Mouse (Mus musculus) liver, embryonic 15.5 days (tissue): Measurements from ENCODE around the gene Tmem106c. TPM values are rescaled to one million over a fixed set of nuclear protein-coding genes. Genes with fewer than 3 reads are reported as not detected.

Experiments used
- ATAC-seq: fragments of 200-750 bp; cut with Nextera tagmentation; 2 replicates; pipeline ENCODE4 v1.8.0; 2017; ENCODE audit warnings: moderate number of reproducible peaks, mild to moderate bottlenecking, moderate library complexity; ENCODE audit not compliant: insufficient read depth
- H3K27ac ChIP-seq: fragments of 300-500 bp; sonication (generic); replicated peaks from 2 replicates; pipeline ENCODE4 v1.5.1; 2015; ENCODE audit warnings: mild to moderate bottlenecking, inconsistent platforms
- H3K27me3 ChIP-seq: fragments of 300-500 bp; sonication (generic); 2 replicates; pipeline ENCODE4 v1.6.1; 2015; ENCODE audit warnings: mild to moderate bottlenecking, inconsistent platforms
- H3K36me3 ChIP-seq: fragments of 300-500 bp; sonication (generic); replicated peaks from 2 replicates; pipeline ENCODE4 v1.6.1; 2015; ENCODE audit warnings: moderate library complexity, mild to moderate bottlenecking, inconsistent platforms
- H3K4me1 ChIP-seq: fragments of 300-500 bp; sonication (generic); replicated peaks from 2 replicates; pipeline ENCODE4 v1.6.1; 2015; ENCODE audit warnings: inconsistent platforms
- H3K4me2 ChIP-seq: fragments of 300-500 bp; sonication (generic); 2 replicates; pipeline ENCODE4 v1.6.1; 2015; ENCODE audit warnings: moderate library complexity, mild to moderate bottlenecking, inconsistent platforms
- H3K4me3 ChIP-seq: fragments of 300-500 bp; sonication (generic); replicated peaks from 2 replicates; pipeline ENCODE4 v1.5.1; 2015; ENCODE audit warnings: mild to moderate bottlenecking, inconsistent platforms
- H3K9ac ChIP-seq: fragments of 300-500 bp; sonication (generic); 2 replicates; pipeline ENCODE4 v1.6.1; 2015; ENCODE audit warnings: moderate library complexity, mild to moderate bottlenecking, inconsistent platforms
- H3K9me3 ChIP-seq: fragments of 300-500 bp; sonication (generic); replicated peaks from 2 replicates; pipeline ENCODE4 v1.6.1; 2016; ENCODE audit warnings: inconsistent platforms
- WGBS: fragments of 180-500 bp; shearing (Covaris S2); methylation state at CpG from one replicate; pipeline ENCODE4 v1.1.7; 2015; ENCODE audit warnings: mixed read lengths; ENCODE audit not compliant: insufficient replicate concordance; 5-methylcytosine and 5-hydroxymethylcytosine counted together
- polyA plus RNA-seq: library from polyadenylated mRNA; unstranded; fragments of >200 nt; fragmentation: Nextera tagmentation; extraction: Ambion mirVana; gene quantifications from 2 replicates; pipeline ENCODE4 v1.2.1, GENCODE M21; 2015

Gene Tmem106c
- polyA plus RNA-seq, 1 experiment from 2014 or later = 14.2 TPM

- Histone ChIP-seq H3K27me3 (no peaks in the 10 kb centered on the region), H3K4me1 (no peaks in the 10 kb centered on the region), H3K4me2 (no peak overlapping the region), H3K36me3 (no peaks in the 10 kb centered on the region), H3K9me3 (no peaks in the 10 kb centered on the region), H3K4me3 (no peak overlapping the region), H3K27ac (no peak overlapping the region), H3K9ac (no peak overlapping the region)
- no peak for ATAC-seq
- 68% methylated on average over 6 of the region's 6 CpGs for WGBS
Observed at GRCm38 (mm10) chr15:97981560-97981959, 17.6 kb downstream of the Tmem106c start.

GRCm38 (mm10) chr15:97989544-97989943 lies 25.5 kb downstream of the Tmem106c start:
- peaks cover 27% of the 10 kb centered on the region for H3K27me3 ChIP-seq
- no peak overlapping the region for H3K4me2 ChIP-seq
- no peak for ATAC-seq
- H3K27ac ChIP-seq = no peak overlapping the region
- peaks cover 9% of the 10 kb centered on the region; the same call in 1 of the 2 replicates for H3K4me1 ChIP-seq
- H3K36me3 ChIP-seq = no peaks in the 10 kb centered on the region
- H3K9ac ChIP-seq = no peak overlapping the region
- no peak overlapping the region for H3K4me3 ChIP-seq
- no peaks in the 10 kb centered on the region for H3K9me3 ChIP-seq
- whole genome bisulfite sequencing = 67% methylated on average over 1 of the region's 1 CpGs

- peaks cover 29% of the 10 kb centered on the region for H3K27me3 ChIP-seq
- peaks cover 9% of the 10 kb centered on the region; the same call in 1 of the 2 replicates for H3K4me1 ChIP-seq
- no peaks in the 10 kb centered on the region for H3K36me3 ChIP-seq
- no peak overlapping the region for H3K27ac ChIP-seq
- H3K9me3 ChIP-seq = no peaks in the 10 kb centered on the region
- no peak overlapping the region for H3K9ac ChIP-seq
- no peak overlapping the region for H3K4me2 ChIP-seq
- no peak for ATAC-seq
- 14% methylated on average over 6 of the region's 6 CpGs for WGBS
- no peak overlapping the region for H3K4me3 ChIP-seq
Observed at GRCm38 (mm10) chr15:97990124-97990523, 26.1 kb downstream of the Tmem106c start.

- ATAC-seq = no peak
- Histone ChIP-seq H3K4me2 (no peak overlapping the region), H3K27ac (no peak overlapping the region), H3K36me3 (no peaks in the 10 kb centered on the region), H3K9me3 (no peaks in the 10 kb centered on the region), H3K9ac (no peak overlapping the region), H3K4me1 (peaks cover 9% of the 10 kb centered on the region; the same call in 1 of the 2 replicates), H3K27me3 (peaks cover 29% of the 10 kb centered on the region), H3K4me3 (no peak overlapping the region)
- WGBS = 30% methylated on average over 4 of the region's 4 CpGs
Observed at GRCm38 (mm10) chr15:97990721-97991120, 26.7 kb downstream of the Tmem106c start.

- no peak overlapping the region for H3K4me2 ChIP-seq
- H3K4me1 ChIP-seq = peaks cover 9% of the 10 kb centered on the region; the same call in 1 of the 2 replicates
- ATAC-seq = no peak
- no peaks in the 10 kb centered on the region for H3K9me3 ChIP-seq
- H3K27me3 ChIP-seq = peaks cover 35% of the 10 kb centered on the region
- H3K36me3 ChIP-seq = no peaks in the 10 kb centered on the region
- H3K9ac ChIP-seq = no peak overlapping the region
- 34% methylated on average over 12 of the region's 12 CpGs for WGBS
- H3K4me3 ChIP-seq = no peak overlapping the region
- no peak overlapping the region for H3K27ac ChIP-seq
Observed at GRCm38 (mm10) chr15:97991285-97991895, 27.4 kb downstream of the Tmem106c start.

GRCm38 (mm10) chr15:97992027-97992711 lies 28.2 kb downstream of the Tmem106c start:
- peak overlapping the region; percentile 34; the same call in 1 of the 2 replicates for H3K4me2 ChIP-seq
- H3K9me3 ChIP-seq = no peaks in the 10 kb centered on the region
- no peak overlapping the region for H3K9ac ChIP-seq
- H3K27ac ChIP-seq = no peak overlapping the region
- H3K4me1 ChIP-seq = peaks cover 9% of the 10 kb centered on the region; the same call in 1 of the 2 replicates
- H3K36me3 ChIP-seq = no peaks in the 10 kb centered on the region
- H3K27me3 ChIP-seq = peaks cover 43% of the 10 kb centered on the region
- no peak overlapping the region for H3K4me3 ChIP-seq
- ATAC-seq = no peak
- 56% methylated on average over 13 of the region's 13 CpGs for WGBS

GRCm38 (mm10) chr15:97992712-97993286 lies 28.8 kb downstream of the Tmem106c start:
- H3K4me3 ChIP-seq = no peak overlapping the region; the same call in 1 of the 2 replicates
- H3K36me3 ChIP-seq = no peaks in the 10 kb centered on the region
- ATAC-seq = peak; percentile 82
- no peak overlapping the region for H3K9ac ChIP-seq
- no peak overlapping the region for H3K27ac ChIP-seq
- peak overlapping the region; percentile 34 for H3K4me2 ChIP-seq
- peaks cover 9% of the 10 kb centered on the region; the same call in 1 of the 2 replicates for H3K4me1 ChIP-seq
- H3K27me3 ChIP-seq = peaks cover 49% of the 10 kb centered on the region
- no peaks in the 10 kb centered on the region for H3K9me3 ChIP-seq
- WGBS = 11% methylated on average over 18 of the region's 18 CpGs

- Histone ChIP-seq H3K9ac (no peak overlapping the region), H3K27ac (no peak overlapping the region), H3K27me3 (peaks cover 72% of the 10 kb centered on the region), H3K36me3 (no peaks in the 10 kb centered on the region), H3K4me3 (no peak overlapping the region), H3K4me2 (no peak overlapping the region), H3K4me1 (peaks cover 16% of the 10 kb centered on the region; the same call in 1 of the 2 replicates), H3K9me3 (no peaks in the 10 kb centered on the region)
- WGBS = 68% methylated on average over 13 of the region's 13 CpGs
- ATAC-seq = no peak
Observed at GRCm38 (mm10) chr15:97996716-97997256, 32.8 kb downstream of the Tmem106c start.

GRCm38 (mm10) chr15:97999546-97999945 lies 35.5 kb downstream of the Tmem106c start:
- WGBS = 5% methylated on average over 13 of the region's 13 CpGs
- Histone ChIP-seq H3K4me2 (no peak overlapping the region), H3K4me3 (no peak overlapping the region), H3K9me3 (no peaks in the 10 kb centered on the region), H3K4me1 (peaks cover 11% of the 10 kb centered on the region; the same call in 1 of the 2 replicates), H3K27me3 (peaks cover 89% of the 10 kb centered on the region), H3K27ac (no peak overlapping the region), H3K9ac (no peak overlapping the region), H3K36me3 (no peaks in the 10 kb centered on the region)
- ATAC-seq = no peak

GRCm38 (mm10) chr15:97999991-98000390 lies 36.0 kb downstream of the Tmem106c start:
- H3K27me3 ChIP-seq = peaks cover 92% of the 10 kb centered on the region
- H3K4me1 ChIP-seq = peaks cover 14% of the 10 kb centered on the region; the same call in 1 of the 2 replicates
- H3K9me3 ChIP-seq = no peaks in the 10 kb centered on the region
- WGBS = 3% methylated on average over 7 of the region's 7 CpGs
- H3K4me2 ChIP-seq = no peak overlapping the region
- ATAC-seq = no peak
- no peak overlapping the region for H3K27ac ChIP-seq
- H3K4me3 ChIP-seq = no peak overlapping the region
- H3K9ac ChIP-seq = no peak overlapping the region
- no peaks in the 10 kb centered on the region for H3K36me3 ChIP-seq
